Mouse (Mus musculus) kidney, postnatal 36 days (tissue): ENCODE results near the gene Dscam.
A peak's percentile ranks its signal among the peaks of the same experiment; 100 is the strongest.

ENCODE experiments used
- DNase-seq, 2 experiments: peaks; one replicate each; pipeline ENCODE4 v3.0.0; 2021 to 2022; ENCODE audit warnings: mixed read lengths in 2 of 2

Gene Dscam

GRCm38 (mm10) chr16:97016244-97016850, 154.2 kb downstream of the Dscam start:
- DNase-seq: no peak

- peak in 1 of 2 experiments; percentile 24 for DNase-seq
Observed at GRCm38 (mm10) chr16:97014343-97014742, 156.2 kb downstream of the Dscam start.

- no peak for DNase-seq
Observed at GRCm38 (mm10) chr16:97009116-97010055, 161.2 kb downstream of the Dscam start.

- DNase-seq: no peak
Observed at GRCm38 (mm10) chr16:97007892-97008527, 162.5 kb downstream of the Dscam start.

DNA sequence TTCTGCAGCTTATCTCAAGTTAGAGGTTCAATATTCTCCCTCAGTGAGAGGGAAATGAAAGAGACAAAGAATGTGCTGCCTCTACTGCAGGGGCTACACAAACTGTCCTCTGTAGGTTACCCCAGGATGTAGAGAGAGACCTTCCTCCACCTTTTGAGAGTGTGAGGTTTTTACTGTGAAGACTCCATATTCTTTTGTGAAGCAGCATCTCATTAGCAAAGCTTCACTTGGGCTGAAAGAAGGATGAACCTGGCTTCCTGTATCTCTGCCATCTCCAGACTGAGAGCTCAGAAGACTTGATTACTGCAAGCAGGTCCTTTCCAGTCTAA, 163.7 kb downstream of the Dscam start:
- DNase-seq: no peak

DNA sequence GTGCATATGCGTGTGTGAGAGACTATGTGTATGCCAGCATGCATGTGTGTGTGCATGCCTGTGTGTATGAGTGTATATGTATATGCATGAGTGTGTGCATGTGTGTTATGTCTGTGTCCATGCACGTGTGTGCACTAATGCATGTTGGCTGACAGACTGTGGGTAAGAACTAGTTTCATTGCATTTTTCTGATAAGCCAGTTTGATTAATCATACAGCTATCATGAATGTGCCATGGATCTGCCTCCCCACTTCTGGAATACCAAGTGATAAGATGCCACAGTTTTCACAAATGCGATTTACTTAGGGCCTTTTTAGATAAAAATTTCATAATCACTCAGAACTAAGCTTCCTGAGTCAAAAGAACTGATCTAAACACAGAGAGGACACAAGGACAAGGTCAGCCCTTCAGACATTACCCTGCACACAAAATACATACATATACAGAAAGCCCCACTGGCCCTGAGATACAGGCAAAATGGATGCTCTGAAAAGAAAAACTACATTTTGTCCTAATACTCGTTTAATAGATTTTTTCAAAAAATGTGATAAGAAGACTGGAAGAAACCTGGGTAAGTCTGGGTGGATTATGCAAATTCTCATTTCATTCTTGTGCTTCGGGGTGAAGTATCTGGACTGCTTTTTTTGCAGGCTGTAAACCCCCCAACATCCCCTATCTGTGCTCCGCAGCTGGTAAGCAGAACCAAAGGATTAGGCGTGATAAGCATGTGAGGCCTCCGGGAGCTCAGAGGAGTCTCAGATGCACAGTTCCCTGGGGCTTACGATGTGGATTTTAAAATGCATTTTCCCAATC, 164.3 kb downstream of the Dscam start:
- DNase-seq: no peak

- no peak for DNase-seq
Observed at GRCm38 (mm10) chr16:97003965-97004364, 166.6 kb downstream of the Dscam start.

- DNase-seq: no peak
Observed at GRCm38 (mm10) chr16:97002837-97003236, 167.7 kb downstream of the Dscam start.

- DNase-seq: no peak
Observed at GRCm38 (mm10) chr16:97002189-97002588, 168.4 kb downstream of the Dscam start.

DNA sequence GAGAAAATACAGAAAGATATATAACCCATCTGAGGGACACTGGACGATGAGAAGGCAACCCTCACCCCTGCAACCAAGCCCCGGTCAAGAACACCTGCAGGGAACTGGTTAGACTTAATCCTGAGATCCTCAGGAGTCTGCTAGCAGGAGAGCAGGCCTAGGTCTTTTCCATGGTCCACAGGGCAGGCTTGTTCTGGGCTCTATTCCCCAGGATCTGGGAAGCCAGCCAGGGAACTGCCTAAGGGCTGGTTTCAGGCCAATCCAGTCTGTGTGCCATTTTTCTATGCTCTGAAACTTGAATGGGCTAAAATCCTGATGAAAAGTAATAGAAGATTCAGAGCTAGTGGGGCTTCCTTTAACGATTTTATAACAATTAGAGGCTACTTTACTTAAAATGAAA, 173.7 kb downstream of the Dscam start:
- DNase-seq: peak; percentile 83 to 90

DNA sequence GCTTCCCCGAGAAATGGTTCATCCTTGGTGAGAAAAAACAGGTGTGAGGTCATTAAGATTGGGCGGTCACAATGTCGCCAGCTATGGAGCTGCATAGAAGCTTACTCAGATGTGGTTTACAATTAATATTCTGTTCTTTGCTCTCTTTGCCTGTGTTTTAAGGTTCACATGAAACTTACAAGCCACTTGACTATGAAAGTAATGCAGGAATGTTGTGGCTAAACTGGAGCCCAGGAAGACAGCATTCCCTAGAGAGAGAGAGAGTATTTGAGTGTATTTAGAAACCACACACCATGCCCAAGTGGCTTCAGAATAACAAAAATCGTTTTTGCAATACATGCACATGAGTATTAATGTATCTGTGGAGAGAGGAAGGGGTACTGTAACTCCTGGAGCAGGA, 174.7 kb downstream of the Dscam start:
- DNase-seq: no peak

DNA sequence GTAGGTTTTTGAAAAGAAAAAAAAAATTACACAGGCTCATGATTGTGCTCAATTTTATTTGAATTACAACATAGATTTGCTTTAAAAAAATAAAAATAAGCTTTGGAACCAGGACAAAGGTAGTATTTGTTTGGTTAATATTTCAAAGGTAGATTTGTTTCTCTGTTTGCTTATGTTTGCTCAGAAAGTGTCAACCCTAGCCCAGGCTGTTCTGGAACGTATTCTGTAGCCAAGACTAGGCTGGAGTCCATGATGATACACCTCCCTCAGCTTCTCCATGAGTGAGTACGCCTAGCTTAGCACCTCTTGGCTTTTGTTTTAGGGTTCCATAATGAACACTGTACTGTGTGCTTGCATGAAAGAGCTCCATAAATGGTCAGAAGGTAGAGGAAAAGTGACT, 183.2 kb downstream of the Dscam start:
- peak; percentile 2 to 3 for DNase-seq

GRCm38 (mm10) chr16:96973300-96973699, 197.3 kb downstream of the Dscam start:
- no peak for DNase-seq

- DNase-seq: no peak
Observed at GRCm38 (mm10) chr16:96971768-96972167, 198.8 kb downstream of the Dscam start.

GRCm38 (mm10) chr16:96970412-96970811, 200.1 kb downstream of the Dscam start:
- DNase-seq: no peak

DNA sequence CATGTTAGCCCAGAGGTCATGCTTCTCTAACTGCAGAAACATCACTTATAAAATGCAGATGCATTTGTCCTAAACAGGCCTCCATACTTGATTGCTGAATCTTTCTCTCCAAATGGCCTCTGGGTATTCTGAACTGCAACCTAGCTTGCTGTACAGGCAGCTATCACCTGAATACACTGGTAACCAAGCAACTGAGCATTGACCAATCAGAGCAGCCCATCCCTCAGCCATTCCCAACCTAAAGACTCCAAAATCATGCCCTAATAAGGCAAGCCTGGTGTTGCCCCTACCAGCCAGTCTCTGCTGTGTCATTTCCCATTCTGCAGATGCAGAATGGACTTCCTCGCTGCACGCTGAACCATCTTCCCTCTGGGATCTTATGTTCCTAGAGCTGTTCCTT, 200.9 kb downstream of the Dscam start:
- DNase-seq: no peak

GRCm38 (mm10) chr16:96968885-96969480, 201.6 kb downstream of the Dscam start:
- DNase-seq: no peak

GRCm38 (mm10) chr16:96959695-96960094, 210.9 kb downstream of the Dscam start:
- DNase-seq: no peak

GRCm38 (mm10) chr16:96945468-96946302, 224.9 kb downstream of the Dscam start:
- no peak for DNase-seq

DNA sequence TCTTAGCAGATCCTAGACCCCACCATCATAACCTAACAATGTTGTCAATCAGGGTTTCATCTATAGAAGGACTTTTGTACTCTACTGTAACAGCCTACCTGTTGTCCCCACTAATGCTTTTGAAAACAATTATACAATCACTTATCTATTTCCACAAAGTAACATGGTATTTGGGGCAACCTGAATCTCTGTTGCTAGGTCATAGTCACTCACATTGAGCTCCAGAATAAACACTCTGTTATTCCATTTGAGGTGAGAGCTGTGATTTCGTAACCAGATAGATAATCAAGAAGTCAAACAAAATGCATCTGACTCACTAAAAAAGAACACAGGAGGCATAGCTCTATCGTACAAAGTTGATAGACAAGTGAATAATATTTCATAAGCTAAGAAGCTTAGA, 226.9 kb downstream of the Dscam start:
- no peak for DNase-seq

DNA sequence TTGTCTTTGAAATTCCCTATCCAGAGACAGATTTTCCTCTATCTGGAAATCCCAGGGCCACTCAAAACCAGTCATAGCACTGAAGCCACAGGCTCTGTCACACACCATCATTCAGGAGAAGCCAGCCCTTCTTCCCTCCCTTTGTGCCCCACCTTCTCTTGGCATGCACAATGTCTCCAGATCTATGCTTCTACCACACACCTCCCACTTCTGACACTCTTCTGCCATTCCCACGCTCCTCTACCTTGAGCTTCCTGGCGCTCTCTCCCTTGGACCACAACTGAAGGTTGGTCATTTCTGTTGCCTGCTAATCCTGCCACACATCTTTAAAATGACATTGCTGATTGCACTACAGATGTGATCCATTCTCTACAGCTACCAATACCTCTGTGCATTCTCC, 235.8 kb downstream of the Dscam start:
- DNase-seq: no peak

- DNase-seq: no peak
Observed at GRCm38 (mm10) chr16:96932211-96932610, 238.3 kb downstream of the Dscam start.
